Mouse (Mus musculus) limb, embryonic 13.5 days (tissue): ENCODE measurements around the gene Gpalpp1. TPM values are rescaled to one million over a fixed set of nuclear protein-coding genes. Genes with fewer than 3 reads are reported as not detected.

Experiments used
- ATAC-seq: fragments of 200-750 bp; cut with Nextera tagmentation; 2 replicates; pipeline ENCODE4 v1.8.0; 2017; ENCODE audit warnings: low read depth, moderate number of reproducible peaks, moderate TSS enrichment; ENCODE audit not compliant: low FRiP score
- H3K27ac ChIP-seq: fragments of 300-500 bp; sonication (generic); 2 replicates; pipeline ENCODE4 v1.5.1; 2015; ENCODE audit warnings: inconsistent platforms, mild to moderate bottlenecking, moderate library complexity
- H3K27me3 ChIP-seq: fragments of 300-500 bp; sonication (generic); 2 replicates; pipeline ENCODE4 v1.6.1; 2015; ENCODE audit warnings: mild to moderate bottlenecking, inconsistent platforms
- H3K36me3 ChIP-seq: fragments of 300-500 bp; sonication (generic); 2 replicates; pipeline ENCODE4 v1.6.1; 2015; ENCODE audit warnings: inconsistent platforms, mild to moderate bottlenecking, moderate library complexity
- H3K4me1 ChIP-seq: fragments of 300-500 bp; sonication (generic); 2 replicates; pipeline ENCODE4 v1.6.1; 2015; ENCODE audit warnings: inconsistent platforms
- H3K4me2 ChIP-seq: fragments of 300-500 bp; sonication (generic); replicated peaks from 2 replicates; pipeline ENCODE4 v1.6.1; 2015; ENCODE audit warnings: inconsistent platforms, mild to moderate bottlenecking, moderate library complexity
- H3K4me3 ChIP-seq: fragments of 300-500 bp; sonication (generic); 2 replicates; pipeline ENCODE4 v1.5.1; 2015; ENCODE audit warnings: moderate library complexity, mild to moderate bottlenecking, inconsistent platforms
- H3K9ac ChIP-seq: fragments of 300-500 bp; sonication (generic); 2 replicates; pipeline ENCODE4 v1.6.1; 2015; ENCODE audit warnings: mild to moderate bottlenecking, inconsistent platforms
- H3K9me3 ChIP-seq: fragments of 300-500 bp; sonication (generic); 2 replicates; pipeline ENCODE4 v1.6.1; 2016; ENCODE audit warnings: inconsistent platforms
- WGBS: fragments of 180-500 bp; shearing (Covaris S2); methylation state at CpG from one replicate; pipeline ENCODE4 v1.1.7; 2015; 5-methylcytosine and 5-hydroxymethylcytosine counted together
- polyA plus RNA-seq: library from polyadenylated mRNA; unstranded; fragments of >200 nt; fragmentation: Nextera tagmentation; extraction: Ambion mirVana; gene quantifications from 2 replicates; pipeline ENCODE4 v1.2.1, GENCODE M21; 2015

Gene Gpalpp1
- polyA plus RNA-seq, 1 experiment from 2014 or later: 13.0 TPM

- H3K4me1 ChIP-seq: no peaks in the 10 kb centered on the region
- H3K4me3 ChIP-seq: no peak overlapping the region
- H3K36me3 ChIP-seq: peaks cover 5% of the 10 kb centered on the region; the same call in 1 of the 2 replicates
- no peaks in the 10 kb centered on the region for H3K9me3 ChIP-seq
- no peak for ATAC-seq
- H3K9ac ChIP-seq: no peak overlapping the region
- no peak overlapping the region for H3K4me2 ChIP-seq
- no peaks in the 10 kb centered on the region for H3K27me3 ChIP-seq
- WGBS: 77% methylated on average over 3 of the region's 3 CpGs
- H3K27ac ChIP-seq: no peak overlapping the region
These were observed 26.4 kb downstream of the Gpalpp1 start for GRCm38 (mm10) chr14:76084188-76084587.

- 78% methylated on average over 13 of the region's 13 CpGs for WGBS
- no peak for ATAC-seq
- Histone ChIP-seq H3K9ac (no peak overlapping the region), H3K36me3 (no peaks in the 10 kb centered on the region), H3K27ac (no peak overlapping the region), H3K4me2 (no peak overlapping the region), H3K4me1 (no peaks in the 10 kb centered on the region), H3K27me3 (no peaks in the 10 kb centered on the region), H3K9me3 (no peaks in the 10 kb centered on the region), H3K4me3 (no peak overlapping the region)
These were observed 28.4 kb downstream of the Gpalpp1 start for GRCm38 (mm10) chr14:76082086-76082636.

GRCm38 (mm10) chr14:76081451-76081850 is 29.1 kb downstream of the Gpalpp1 start:
- Histone ChIP-seq H3K27ac (no peak overlapping the region), H3K9ac (no peak overlapping the region), H3K4me1 (peaks cover 5% of the 10 kb centered on the region; the same call in 1 of the 2 replicates), H3K4me2 (no peak overlapping the region), H3K9me3 (no peaks in the 10 kb centered on the region), H3K36me3 (no peaks in the 10 kb centered on the region), H3K4me3 (no peak overlapping the region), H3K27me3 (no peaks in the 10 kb centered on the region)
- 60% methylated on average over 11 of the region's 11 CpGs for WGBS
- ATAC-seq: no peak

- no peak overlapping the region for H3K4me2 ChIP-seq
- H3K36me3 ChIP-seq: no peaks in the 10 kb centered on the region
- no peaks in the 10 kb centered on the region for H3K27me3 ChIP-seq
- peak; percentile 42; the same call in 1 of the 2 replicates for ATAC-seq
- H3K4me3 ChIP-seq: no peak overlapping the region
- WGBS: 52% methylated on average over 9 of the region's 9 CpGs
- H3K27ac ChIP-seq: no peak overlapping the region
- H3K9me3 ChIP-seq: no peaks in the 10 kb centered on the region
- H3K4me1 ChIP-seq: peaks cover 5% of the 10 kb centered on the region; the same call in 1 of the 2 replicates
- H3K9ac ChIP-seq: no peak overlapping the region
These were observed 33.5 kb downstream of the Gpalpp1 start for GRCm38 (mm10) chr14:76077088-76077491.

- no peak overlapping the region for H3K27ac ChIP-seq
- no peaks in the 10 kb centered on the region for H3K36me3 ChIP-seq
- H3K9ac ChIP-seq: no peak overlapping the region
- H3K27me3 ChIP-seq: no peaks in the 10 kb centered on the region
- peaks cover 5% of the 10 kb centered on the region; the same call in 1 of the 2 replicates for H3K4me1 ChIP-seq
- H3K9me3 ChIP-seq: no peaks in the 10 kb centered on the region
- H3K4me3 ChIP-seq: no peak overlapping the region
- H3K4me2 ChIP-seq: no peak overlapping the region
- no peak for ATAC-seq
- 56% methylated on average over 4 of the region's 4 CpGs for WGBS
These were observed 34.0 kb downstream of the Gpalpp1 start for GRCm38 (mm10) chr14:76076602-76077001.

GRCm38 (mm10) chr14:76075721-76076120 is 34.8 kb downstream of the Gpalpp1 start:
- no peak overlapping the region for H3K9ac ChIP-seq
- no peaks in the 10 kb centered on the region for H3K27me3 ChIP-seq
- H3K4me3 ChIP-seq: no peak overlapping the region
- peaks cover 5% of the 10 kb centered on the region; the same call in 1 of the 2 replicates for H3K4me1 ChIP-seq
- 44% methylated on average over 4 of the region's 4 CpGs for WGBS
- H3K4me2 ChIP-seq: no peak overlapping the region
- no peaks in the 10 kb centered on the region for H3K9me3 ChIP-seq
- H3K36me3 ChIP-seq: no peaks in the 10 kb centered on the region
- H3K27ac ChIP-seq: no peak overlapping the region
- no peak for ATAC-seq

DNA sequence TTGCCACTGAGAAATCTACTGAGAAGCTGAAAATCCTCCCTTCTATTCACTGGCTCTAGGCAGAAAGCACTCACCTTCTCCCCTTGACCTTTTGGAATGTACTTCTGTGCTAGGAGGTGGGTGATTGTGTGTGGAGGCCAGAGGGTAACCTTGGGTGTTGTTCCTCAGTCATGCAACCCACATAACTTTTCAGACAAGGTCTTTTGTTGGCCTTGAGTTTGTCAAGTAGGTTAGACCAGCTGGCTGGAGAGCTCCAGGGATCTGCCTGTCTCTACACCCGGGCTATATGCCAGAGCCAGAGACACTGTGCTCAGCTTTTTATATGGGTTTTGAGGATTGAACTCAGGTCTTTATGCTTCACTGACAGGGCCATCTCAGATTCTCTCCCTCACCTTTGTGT is 36.4 kb downstream of the Gpalpp1 start:
- Histone ChIP-seq H3K27me3 (no peaks in the 10 kb centered on the region), H3K27ac (no peak overlapping the region), H3K9me3 (no peaks in the 10 kb centered on the region), H3K4me3 (no peak overlapping the region), H3K4me1 (peaks cover 14% of the 10 kb centered on the region), H3K4me2 (no peak overlapping the region), H3K36me3 (no peaks in the 10 kb centered on the region), H3K9ac (no peak overlapping the region)
- 88% methylated on average over 1 of the region's 1 CpGs for WGBS
- no peak for ATAC-seq

DNA sequence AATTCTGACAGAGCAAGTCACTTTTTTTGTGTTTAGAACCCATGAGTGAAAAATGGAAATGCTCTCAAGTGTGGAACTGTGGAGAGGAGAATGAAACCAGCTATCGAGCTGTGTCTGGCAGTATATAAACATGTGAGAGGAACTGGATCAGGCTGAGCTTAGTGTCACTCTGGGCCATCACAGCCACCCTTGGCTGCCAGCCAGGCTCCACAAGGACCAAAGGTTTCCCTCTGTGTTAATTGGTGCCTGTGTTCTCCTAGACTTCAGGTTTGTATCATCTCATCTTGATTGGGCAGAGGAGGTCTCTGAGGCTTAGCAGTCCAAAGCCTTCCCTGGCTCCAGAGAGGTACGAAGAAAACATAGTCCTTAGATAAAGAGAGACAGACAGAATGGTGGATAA is 37.9 kb downstream of the Gpalpp1 start:
- H3K27me3 ChIP-seq: no peaks in the 10 kb centered on the region
- H3K36me3 ChIP-seq: no peaks in the 10 kb centered on the region
- H3K4me3 ChIP-seq: no peak overlapping the region
- no peak overlapping the region for H3K27ac ChIP-seq
- H3K9me3 ChIP-seq: no peaks in the 10 kb centered on the region
- ATAC-seq: no peak
- H3K4me1 ChIP-seq: peaks cover 22% of the 10 kb centered on the region
- no peak overlapping the region for H3K9ac ChIP-seq
- WGBS: 75% methylated on average over 2 of the region's 2 CpGs
- H3K4me2 ChIP-seq: no peak overlapping the region

GRCm38 (mm10) chr14:76069296-76069695 is 41.3 kb downstream of the Gpalpp1 start:
- Histone ChIP-seq H3K4me1 (peaks cover 22% of the 10 kb centered on the region), H3K9ac (no peak overlapping the region), H3K27ac (peak overlapping the region; percentile 39), H3K9me3 (no peaks in the 10 kb centered on the region), H3K27me3 (no peaks in the 10 kb centered on the region), H3K4me3 (no peak overlapping the region), H3K36me3 (no peaks in the 10 kb centered on the region), H3K4me2 (peak overlapping the region; percentile 28)
- WGBS: 17% methylated on average over 4 of the region's 4 CpGs
- ATAC-seq: peak; percentile 60; the same call in 1 of the 2 replicates

GRCm38 (mm10) chr14:76068296-76068695 is 42.3 kb downstream of the Gpalpp1 start:
- 43% methylated on average over 4 of the region's 4 CpGs for WGBS
- peaks cover 22% of the 10 kb centered on the region for H3K4me1 ChIP-seq
- no peak overlapping the region for H3K9ac ChIP-seq
- H3K4me3 ChIP-seq: no peak overlapping the region
- H3K36me3 ChIP-seq: no peaks in the 10 kb centered on the region
- ATAC-seq: no peak
- H3K4me2 ChIP-seq: no peak overlapping the region
- H3K27me3 ChIP-seq: no peaks in the 10 kb centered on the region
- H3K9me3 ChIP-seq: no peaks in the 10 kb centered on the region
- no peak overlapping the region for H3K27ac ChIP-seq

DNA sequence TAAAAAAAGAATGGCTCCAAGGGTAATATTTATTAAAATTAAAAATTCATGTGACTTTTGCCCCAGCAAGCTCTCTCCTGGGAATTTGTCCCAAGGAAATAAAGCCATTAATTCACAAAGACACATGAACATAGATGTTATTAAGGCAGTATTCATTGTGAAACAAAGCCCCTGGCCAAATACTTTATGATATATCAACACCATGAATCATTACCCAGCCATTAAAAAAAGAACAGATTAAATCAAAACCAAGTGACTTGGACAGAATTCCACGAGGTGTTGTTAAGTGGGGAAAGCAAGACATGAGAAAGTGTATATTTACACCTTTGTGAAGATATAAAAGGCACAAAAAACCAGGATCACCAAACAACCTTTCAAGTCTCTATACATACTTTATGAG is 43.3 kb downstream of the Gpalpp1 start:
- H3K4me3 ChIP-seq: no peak overlapping the region
- H3K4me1 ChIP-seq: peaks cover 22% of the 10 kb centered on the region
- H3K36me3 ChIP-seq: no peaks in the 10 kb centered on the region
- no peaks in the 10 kb centered on the region for H3K9me3 ChIP-seq
- H3K27me3 ChIP-seq: no peaks in the 10 kb centered on the region
- WGBS: 18% methylated on average over 1 of the region's 1 CpGs
- no peak overlapping the region for H3K9ac ChIP-seq
- no peak overlapping the region for H3K27ac ChIP-seq
- H3K4me2 ChIP-seq: no peak overlapping the region
- ATAC-seq: no peak

- H3K4me3 ChIP-seq: no peak overlapping the region
- H3K4me1 ChIP-seq: peaks cover 1% of the 10 kb centered on the region; the same call in 1 of the 2 replicates
- ATAC-seq: no peak
- H3K36me3 ChIP-seq: no peaks in the 10 kb centered on the region
- no peak overlapping the region for H3K4me2 ChIP-seq
- 73% methylated on average over 5 of the region's 5 CpGs for WGBS
- no peaks in the 10 kb centered on the region for H3K9me3 ChIP-seq
- H3K9ac ChIP-seq: no peak overlapping the region
- no peak overlapping the region for H3K27ac ChIP-seq
- H3K27me3 ChIP-seq: no peaks in the 10 kb centered on the region
These were observed 51.1 kb downstream of the Gpalpp1 start for GRCm38 (mm10) chr14:76059441-76059840.

GRCm38 (mm10) chr14:76053726-76054125 is 56.8 kb downstream of the Gpalpp1 start:
- Histone ChIP-seq H3K36me3 (no peaks in the 10 kb centered on the region), H3K4me2 (no peak overlapping the region), H3K9ac (no peak overlapping the region), H3K27me3 (no peaks in the 10 kb centered on the region), H3K4me3 (no peak overlapping the region), H3K27ac (no peak overlapping the region), H3K9me3 (no peaks in the 10 kb centered on the region), H3K4me1 (peaks cover 4% of the 10 kb centered on the region; the same call in 1 of the 2 replicates)
- 87% methylated on average over 11 of the region's 11 CpGs for WGBS
- no peak for ATAC-seq
